Mouse (Mus musculus) midbrain, embryonic 10.5 days (tissue): ENCODE results near the gene Erich6. TPM values are rescaled to one million over a fixed set of nuclear protein-coding genes. Genes with fewer than 3 reads are reported as not detected.
"Not testable (repeated sequence)": the region's sequence is repeated elsewhere in the genome, so short reads cannot be mapped to it uniquely, and the experiment has no call there.

ENCODE experiments used
- DNase-seq: peaks from one replicate; pipeline ENCODE4 v3.0.0-alpha.2; 2017; ENCODE audit warnings: low spot score
- H3K27ac ChIP-seq: fragments of 300-500 bp; sonication (generic); replicated peaks from 2 replicates; pipeline ENCODE4 v1.5.1; 2016; ENCODE audit warnings: mild to moderate bottlenecking
- H3K27me3 ChIP-seq: fragments of 300-500 bp; sonication (generic); 2 replicates; pipeline ENCODE4 v1.6.1; 2016; ENCODE audit warnings: low read depth, mild to moderate bottlenecking; ENCODE audit not compliant: poor library complexity, severe bottlenecking
- H3K36me3 ChIP-seq: fragments of 300-500 bp; sonication (generic); 2 replicates; pipeline ENCODE4 v1.6.1; 2016; ENCODE audit warnings: mild to moderate bottlenecking, moderate library complexity
- H3K4me1 ChIP-seq: fragments of 300-500 bp; sonication (generic); 2 replicates; pipeline ENCODE4 v1.6.1; 2016
- H3K4me3 ChIP-seq: fragments of 300-500 bp; sonication (generic); 2 replicates; pipeline ENCODE4 v1.5.1; 2016; ENCODE audit warnings: mild to moderate bottlenecking, moderate library complexity
- H3K9me3 ChIP-seq: fragments of 300-500 bp; sonication (generic); replicated peaks from 2 replicates; pipeline ENCODE4 v1.6.1; 2016; ENCODE audit warnings: mild to moderate bottlenecking
- WGBS: fragments of 180-500 bp; shearing (Covaris S2); methylation state at CpG from one replicate; pipeline ENCODE4 v1.1.7; 2016; 5-methylcytosine and 5-hydroxymethylcytosine counted together
- polyA plus RNA-seq: library from polyadenylated mRNA; unstranded; fragments of >200 nt; fragmentation: Nextera tagmentation; extraction: Ambion mirVana; gene quantifications from 2 replicates; pipeline ENCODE4 v1.2.1, GENCODE M21; 2016

Erich6 gene
- polyA plus RNA-seq, 1 experiment from 2014 or later, result 0.05 TPM

DNA sequence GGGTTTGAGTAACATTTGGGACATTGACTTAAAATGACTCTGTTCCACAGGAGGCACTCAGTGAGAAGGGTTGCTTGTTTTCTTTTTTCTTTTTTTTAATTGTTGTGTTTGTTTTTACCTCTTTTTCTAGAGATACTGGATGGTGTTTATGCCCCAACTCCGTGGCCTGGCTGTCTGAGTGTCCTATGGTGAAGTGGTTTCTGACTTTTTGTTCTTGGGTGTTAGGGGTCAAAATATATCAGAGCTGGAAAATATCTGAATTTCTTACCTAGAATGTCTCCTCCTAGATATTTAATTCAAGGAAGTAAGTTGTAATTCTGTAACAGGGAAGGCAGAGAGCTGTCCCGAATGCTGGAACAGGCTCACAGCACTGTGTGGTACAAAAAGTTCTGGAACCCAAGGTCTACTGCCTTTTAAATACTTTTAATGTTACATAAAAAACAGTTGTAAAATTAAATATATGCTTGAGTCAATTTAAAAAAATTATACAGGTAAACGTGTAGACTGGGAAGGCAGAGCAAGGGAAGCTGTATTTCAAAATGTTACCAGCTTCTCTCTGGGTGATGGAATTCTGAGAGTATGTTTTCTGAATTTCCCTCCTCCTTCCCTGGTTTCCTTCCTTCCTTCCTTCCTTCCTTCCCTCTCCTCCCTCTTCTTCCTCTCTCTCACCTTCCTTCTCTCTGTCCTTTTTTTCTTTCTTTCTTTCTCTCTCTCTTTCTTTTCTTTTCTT, 14.2 kb downstream of the Erich6 start:
- Histone ChIP-seq H3K27ac (no peak overlapping the region), H3K36me3 (no peaks in the 10 kb centered on the region), H3K4me1 (no peaks in the 10 kb centered on the region), H3K9me3 (no peaks in the 10 kb centered on the region), H3K27me3 (no peaks in the 10 kb centered on the region), H3K4me3 (no peak overlapping the region)
- DNase-seq, result no peak
- 77% methylated on average over 3 of the region's 3 CpGs for WGBS

DNA sequence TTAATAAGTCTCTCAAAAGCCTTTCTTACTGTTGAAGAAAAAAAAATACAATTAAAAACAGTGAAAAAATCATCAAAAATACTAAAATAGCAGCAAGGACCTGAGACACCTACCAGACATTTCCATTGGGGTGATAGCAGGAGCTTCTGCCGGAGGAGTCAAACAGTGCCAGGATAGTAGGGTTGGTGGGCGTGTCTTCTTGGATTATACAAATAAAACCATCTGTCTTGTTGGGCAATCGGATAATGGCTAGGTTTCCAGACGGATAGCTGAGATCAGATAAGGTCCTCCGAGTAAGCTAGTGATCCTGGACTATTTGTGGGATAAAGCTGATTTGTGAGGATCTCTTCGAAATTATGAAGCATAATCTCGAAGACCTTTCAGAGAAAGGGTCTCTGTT, 15.9 kb downstream of the Erich6 start:
- WGBS, result 83% methylated on average over 7 of the region's 7 CpGs
- Histone ChIP-seq H3K4me1 (peaks cover 7% of the 10 kb centered on the region; the same call in 1 of the 2 replicates), H3K36me3 (no peaks in the 10 kb centered on the region), H3K9me3 (no peaks in the 10 kb centered on the region), H3K27me3 (no peaks in the 10 kb centered on the region), H3K27ac (no peak overlapping the region), H3K4me3 (no peak overlapping the region)
- no peak for DNase-seq

DNA sequence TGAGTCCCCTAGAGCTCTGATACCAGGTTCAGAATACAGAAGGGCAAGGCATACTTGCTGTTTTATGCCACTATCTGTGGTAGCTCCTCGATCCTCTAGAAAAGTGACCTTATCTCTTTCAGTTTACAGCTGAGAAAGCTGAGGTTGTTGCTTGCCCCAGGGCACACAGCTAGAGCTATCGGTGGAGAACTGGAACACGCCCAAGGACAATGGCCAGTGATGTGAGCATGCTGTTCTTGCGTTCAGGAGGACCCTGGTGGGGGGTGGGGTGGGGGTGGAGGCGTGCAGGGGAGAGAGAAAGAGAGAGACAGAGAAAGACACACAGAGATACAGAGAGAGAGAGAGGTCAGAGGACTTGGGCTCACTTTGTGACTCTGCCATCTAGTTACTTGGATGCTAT, 27.0 kb downstream of the Erich6 start:
- Histone ChIP-seq H3K36me3 (no peaks in the 10 kb centered on the region), H3K4me3 (no peak overlapping the region), H3K9me3 (peaks cover 3% of the 10 kb centered on the region; the same call in 1 of the 2 replicates), H3K27ac (no peak overlapping the region), H3K4me1 (no peaks in the 10 kb centered on the region; the same call in 1 of the 2 replicates), H3K27me3 (no peaks in the 10 kb centered on the region)
- DNase-seq, result no peak
- WGBS, result 83% methylated on average over 5 of the region's 5 CpGs

DNA sequence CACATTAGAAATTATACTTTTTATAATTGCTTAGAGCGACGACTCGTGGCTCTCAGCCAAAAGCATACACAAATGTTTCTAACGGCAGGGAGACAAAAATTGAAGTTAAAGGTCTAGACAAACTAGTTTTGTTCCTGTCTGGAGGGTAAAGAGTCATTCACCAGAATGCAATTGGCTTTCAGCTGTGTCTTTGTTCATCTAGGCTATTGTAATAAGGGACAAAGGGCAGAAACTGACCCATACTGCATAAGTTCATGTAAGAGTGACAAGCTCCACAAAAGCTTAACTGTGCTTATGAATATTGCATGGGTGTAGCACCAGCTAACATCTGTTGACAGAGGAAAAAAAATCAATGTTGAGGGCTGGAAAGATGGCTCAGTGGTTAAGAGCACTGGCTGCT, 28.5 kb downstream of the Erich6 start:
- DNase-seq, result no peak

DNA sequence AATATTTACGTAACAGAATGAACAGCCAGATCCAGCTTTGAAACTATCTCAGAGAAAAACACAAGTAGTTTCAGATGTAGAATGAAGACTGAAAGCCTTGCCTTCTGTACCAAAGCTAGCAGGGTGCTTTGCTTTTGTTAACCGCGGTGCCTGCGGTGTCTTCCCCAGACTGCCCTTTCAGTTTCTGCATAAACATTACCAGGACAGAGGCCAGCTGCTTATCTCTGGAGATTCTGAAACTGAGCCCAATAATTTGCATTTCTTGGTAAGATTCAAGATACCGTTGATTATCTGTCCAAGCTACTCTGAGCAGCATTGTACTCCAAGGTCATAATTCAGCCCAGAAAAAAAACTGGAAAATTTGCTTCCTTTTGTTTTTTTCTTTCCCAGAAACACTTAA, 43.4 kb downstream of the Erich6 start:
- WGBS, result 52% methylated on average over 5 of the region's 5 CpGs
- no peak overlapping the region for H3K27ac ChIP-seq
- H3K9me3 ChIP-seq, result 0 out of 2 replicates have a peak, but pooled peaks cover 2% of the 10 kb centered on the region
- no peaks in the 10 kb centered on the region for H3K4me1 ChIP-seq
- no peak for DNase-seq
- H3K36me3 ChIP-seq, result peaks cover 83% of the 10 kb centered on the region
- no peak overlapping the region for H3K4me3 ChIP-seq
- no peaks in the 10 kb centered on the region for H3K27me3 ChIP-seq

More for the DNA sequence above, 28.5 kb downstream of the Erich6 start:
- Histone ChIP-seq H3K36me3 (no peaks in the 10 kb centered on the region), H3K9me3 (peaks cover 3% of the 10 kb centered on the region; the same call in 1 of the 2 replicates), H3K27me3 (no peaks in the 10 kb centered on the region), H3K27ac (no peak overlapping the region), H3K4me3 (no peak overlapping the region), H3K4me1 (no peaks in the 10 kb centered on the region; the same call in 1 of the 2 replicates)
- WGBS, result 81% methylated on average over 4 of the region's 4 CpGs

DNA sequence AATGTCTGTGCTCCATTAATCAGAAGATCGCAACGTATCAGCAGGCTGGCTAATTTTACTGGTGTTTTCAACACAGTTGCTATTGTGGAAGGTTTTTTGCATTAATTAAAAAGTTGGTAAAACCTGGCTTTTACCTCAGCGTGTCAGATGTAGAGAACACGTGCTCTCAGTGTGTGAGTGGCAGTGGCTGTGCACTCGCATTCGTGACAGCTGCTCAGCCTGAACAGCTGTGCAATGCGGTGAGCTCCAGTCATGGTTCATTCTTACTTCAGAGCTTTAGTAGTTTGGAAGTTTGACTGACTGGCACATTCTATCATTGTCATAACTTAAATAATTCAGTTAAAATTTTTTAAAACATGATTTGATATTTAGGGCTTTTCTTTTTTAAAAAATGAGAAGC, 44.3 kb downstream of the Erich6 start:
- H3K4me3 ChIP-seq, H3K27me3 ChIP-seq, DNase-seq, H3K27ac ChIP-seq, H3K4me1 ChIP-seq, H3K9me3 ChIP-seq: not testable (repeated sequence)
- H3K36me3 ChIP-seq, result peaks cover 83% of the 10 kb centered on the region
- 90% methylated on average over 7 of the region's 7 CpGs for WGBS

DNA sequence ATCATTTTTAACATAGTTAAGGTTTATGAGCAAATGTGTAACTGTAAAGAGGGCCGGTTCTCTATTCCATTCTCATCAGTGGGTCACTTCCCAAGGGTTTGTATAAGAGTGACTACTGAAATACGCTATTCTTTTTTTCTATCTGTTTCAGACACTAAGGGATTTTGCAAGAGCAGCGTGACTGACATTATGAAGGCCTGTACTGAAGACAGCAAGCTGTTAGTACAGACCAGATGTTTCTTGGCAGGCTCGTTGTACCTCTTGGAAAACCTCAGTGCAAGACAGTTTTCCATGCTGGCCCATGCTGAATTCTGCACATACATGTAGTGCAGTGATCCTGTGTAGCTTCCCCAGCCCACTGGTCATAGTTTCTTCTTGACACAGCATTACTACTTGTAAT, 46.5 kb downstream of the Erich6 start:
- H3K36me3 ChIP-seq, result peaks cover 92% of the 10 kb centered on the region
- H3K4me3 ChIP-seq, H3K27ac ChIP-seq, DNase-seq, H3K27me3 ChIP-seq, H3K9me3 ChIP-seq, H3K4me1 ChIP-seq: not testable (repeated sequence)
- 97% methylated on average over 4 of the region's 4 CpGs for WGBS

DNA sequence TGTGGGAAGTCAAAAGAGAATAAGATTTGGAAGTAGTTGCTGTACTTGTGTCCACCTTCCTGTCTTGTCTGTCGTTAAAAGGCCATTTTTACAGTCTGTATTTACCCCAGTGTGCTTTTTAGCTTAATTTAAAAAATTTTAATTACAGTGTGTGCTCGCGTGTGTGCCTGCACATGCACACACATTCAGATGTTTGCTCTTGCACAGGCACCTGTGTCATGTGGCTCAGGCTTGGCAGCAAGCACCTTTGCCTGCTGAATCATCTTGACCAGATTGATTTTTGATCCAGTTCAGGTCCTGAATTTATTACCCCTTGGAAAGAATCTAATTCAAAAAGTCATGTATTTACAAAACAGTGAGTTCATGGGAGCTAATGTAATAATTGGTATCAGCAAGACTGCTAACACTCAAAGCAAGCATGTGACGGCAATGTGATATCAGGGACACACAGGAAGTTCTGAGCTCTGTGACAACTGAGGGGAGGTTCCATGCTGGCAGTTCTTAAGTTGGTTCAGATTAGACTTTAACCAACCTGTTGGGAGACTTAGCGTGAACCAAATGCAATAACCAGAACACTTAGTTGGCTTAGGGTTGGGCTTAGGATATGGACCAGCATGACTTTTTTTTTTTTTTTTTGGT, 54.1 kb downstream of the Erich6 start:
- peaks cover 2% of the 10 kb centered on the region; the same call in 1 of the 2 replicates for H3K4me1 ChIP-seq
- no peak overlapping the region for H3K4me3 ChIP-seq
- 94% methylated on average over 5 of the region's 5 CpGs for WGBS
- no peaks in the 10 kb centered on the region for H3K9me3 ChIP-seq
- H3K27ac ChIP-seq, result no peak overlapping the region
- peaks cover 73% of the 10 kb centered on the region for H3K36me3 ChIP-seq
- no peak for DNase-seq
- H3K27me3 ChIP-seq, result no peaks in the 10 kb centered on the region

DNA sequence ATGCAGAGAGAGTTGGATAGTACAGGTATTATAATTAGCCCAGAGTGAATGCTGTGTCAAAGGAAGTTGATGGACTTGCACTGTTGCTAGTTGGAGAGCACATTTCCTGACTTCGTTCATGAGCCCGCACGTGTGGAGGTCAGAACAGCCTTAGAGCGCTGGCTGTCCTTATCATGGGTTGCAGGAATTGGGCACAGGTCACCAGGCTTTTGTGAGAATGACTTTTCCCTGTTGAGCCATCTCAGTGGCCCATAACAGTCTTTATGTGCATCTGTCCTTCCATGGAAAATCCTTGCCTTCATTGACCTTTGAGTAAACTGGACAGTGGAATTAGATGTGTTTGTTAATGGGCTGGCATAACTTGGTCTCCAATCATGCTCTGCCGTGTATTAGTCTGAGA, 54.7 kb downstream of the Erich6 start:
- DNase-seq, result no peak
- WGBS, result 92% methylated on average over 5 of the region's 5 CpGs
- peaks cover 67% of the 10 kb centered on the region for H3K36me3 ChIP-seq
- H3K27ac ChIP-seq, result no peak overlapping the region
- peaks cover 6% of the 10 kb centered on the region; the same call in 1 of the 2 replicates for H3K4me1 ChIP-seq
- no peak overlapping the region for H3K4me3 ChIP-seq
- no peaks in the 10 kb centered on the region for H3K27me3 ChIP-seq
- no peaks in the 10 kb centered on the region for H3K9me3 ChIP-seq

DNA sequence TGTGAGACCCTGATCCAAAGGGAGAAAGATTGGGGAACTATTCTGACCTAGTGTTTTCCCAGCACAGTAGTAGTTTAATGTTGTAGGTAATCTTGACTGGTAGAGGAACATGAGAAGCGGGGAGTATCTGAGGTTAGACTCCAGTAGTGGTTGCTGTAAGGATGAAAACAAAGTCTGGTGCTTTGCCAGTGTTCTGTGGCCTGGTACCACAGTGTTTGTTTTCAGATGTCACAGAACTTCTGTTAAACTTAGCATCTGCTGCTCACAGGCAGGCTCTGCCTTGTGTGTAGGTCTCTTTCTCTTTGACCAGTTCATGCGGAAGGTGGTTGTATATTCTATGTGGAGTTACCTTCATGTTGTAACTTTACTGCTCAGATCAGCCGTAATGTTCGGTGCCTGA, 55.5 kb downstream of the Erich6 start:
- no peak for DNase-seq
- H3K9me3 ChIP-seq, result no peaks in the 10 kb centered on the region
- peaks cover 6% of the 10 kb centered on the region; the same call in 1 of the 2 replicates for H3K4me1 ChIP-seq
- no peaks in the 10 kb centered on the region for H3K27me3 ChIP-seq
- H3K4me3 ChIP-seq, result no peak overlapping the region
- H3K36me3 ChIP-seq, result peaks cover 59% of the 10 kb centered on the region
- WGBS, result 92% methylated on average over 4 of the region's 4 CpGs
- H3K27ac ChIP-seq, result no peak overlapping the region

DNA sequence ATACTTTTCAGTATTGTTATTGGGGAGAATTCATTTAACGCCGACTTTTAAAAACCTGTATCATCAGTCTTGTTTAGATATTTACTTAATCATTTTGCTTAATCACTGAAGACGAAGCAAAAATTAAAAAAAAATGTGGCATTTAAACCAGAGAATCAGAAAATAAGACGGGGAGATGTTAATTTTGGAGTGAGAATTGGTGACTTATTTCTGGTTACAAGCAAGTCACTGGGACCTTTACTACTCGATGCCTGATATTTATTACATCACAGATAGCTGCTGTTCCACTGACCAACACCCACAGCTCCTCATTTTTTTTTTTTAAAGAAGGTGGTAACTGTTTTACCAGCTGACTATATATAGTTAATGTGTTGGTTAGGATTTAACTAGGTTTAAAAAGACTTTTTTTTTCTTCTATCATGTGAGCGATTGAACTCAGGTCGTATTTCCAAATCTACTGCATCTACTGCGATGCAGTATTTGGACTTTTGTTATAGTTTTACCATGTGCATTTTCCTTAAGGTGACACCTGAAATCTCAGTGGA, 59.4 kb downstream of the Erich6 start:
- H3K36me3 ChIP-seq, result peaks cover 35% of the 10 kb centered on the region
- DNase-seq, result no peak
- H3K4me3 ChIP-seq, result peak overlapping the region; percentile 96
- peaks cover 6% of the 10 kb centered on the region; the same call in 1 of the 2 replicates for H3K4me1 ChIP-seq
- 32% methylated on average over 8 of the region's 8 CpGs for WGBS
- H3K27me3 ChIP-seq, result no peaks in the 10 kb centered on the region
- H3K9me3 ChIP-seq, result no peaks in the 10 kb centered on the region
- peak overlapping the region; percentile 99 for H3K27ac ChIP-seq

DNA sequence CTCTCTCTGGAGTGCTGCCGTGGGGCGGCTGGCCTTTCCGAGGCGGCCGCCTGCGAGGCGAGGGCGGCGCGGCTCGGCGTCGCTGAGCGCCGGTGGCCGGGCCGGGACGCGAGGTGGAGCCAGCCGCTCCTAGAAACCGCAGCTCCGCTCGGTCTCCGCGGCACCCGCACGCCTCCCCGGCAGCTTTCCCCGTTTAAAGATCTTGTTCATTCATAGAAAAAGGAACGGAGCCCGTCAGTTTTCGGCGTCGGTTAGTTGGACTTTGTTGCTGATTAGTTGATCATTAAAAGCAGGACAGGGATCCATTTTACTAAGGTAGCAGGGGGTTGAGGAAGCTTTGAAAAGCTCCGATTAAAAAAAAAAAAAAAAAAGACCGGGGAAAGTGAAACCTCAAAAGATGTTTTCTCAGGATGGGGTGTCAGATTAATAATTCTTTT, 59.9 kb downstream of the Erich6 start:
- whole genome bisulfite sequencing, result under 1% methylated on average over 36 of the region's 36 CpGs
- Histone ChIP-seq H3K27ac (peak overlapping the region; percentile 99), H3K9me3 (no peaks in the 10 kb centered on the region), H3K36me3 (peaks cover 34% of the 10 kb centered on the region), H3K27me3 (no peaks in the 10 kb centered on the region), H3K4me1 (peaks cover 6% of the 10 kb centered on the region; the same call in 1 of the 2 replicates), H3K4me3 (peak overlapping the region; percentile 96)
- peak; percentile 70 for DNase-seq
